Mouse (Mus musculus) layer of hippocampus, adult 18-20 months (tissue): ENCODE data around the gene Mef2b. TPM values are rescaled to one million over a fixed set of nuclear protein-coding genes. Genes with fewer than 3 reads are reported as not detected.
A peak's percentile ranks its signal among the peaks of the same experiment; 100 is the strongest.

Source experiments
- DNase-seq, 2 experiments: peaks; one replicate each; pipeline ENCODE4 v3.0.0; 2022; ENCODE audit warnings: low spot score in 2 of 2
- long read RNA-seq: library from polyadenylated mRNA; stranded (forward); transcript quantifications from one replicate; pipeline ENCODE4 v2.0.0, GENCODE M21; 2021
- total RNA-seq, 2 experiments: library from RNA; stranded (reverse); gene quantifications; 2 replicates each; pipeline ENCODE4 v1.2.3; 2021

Gene Mef2b
- total RNA-seq: under 1 TPM; 0.28 to 0.57 TPM
- long read RNA-seq, partial matches to known transcripts: 0 of 8 reads
- long read RNA-seq, other reads (novel, unspliced or antisense): 8 of 8 reads

DNA sequence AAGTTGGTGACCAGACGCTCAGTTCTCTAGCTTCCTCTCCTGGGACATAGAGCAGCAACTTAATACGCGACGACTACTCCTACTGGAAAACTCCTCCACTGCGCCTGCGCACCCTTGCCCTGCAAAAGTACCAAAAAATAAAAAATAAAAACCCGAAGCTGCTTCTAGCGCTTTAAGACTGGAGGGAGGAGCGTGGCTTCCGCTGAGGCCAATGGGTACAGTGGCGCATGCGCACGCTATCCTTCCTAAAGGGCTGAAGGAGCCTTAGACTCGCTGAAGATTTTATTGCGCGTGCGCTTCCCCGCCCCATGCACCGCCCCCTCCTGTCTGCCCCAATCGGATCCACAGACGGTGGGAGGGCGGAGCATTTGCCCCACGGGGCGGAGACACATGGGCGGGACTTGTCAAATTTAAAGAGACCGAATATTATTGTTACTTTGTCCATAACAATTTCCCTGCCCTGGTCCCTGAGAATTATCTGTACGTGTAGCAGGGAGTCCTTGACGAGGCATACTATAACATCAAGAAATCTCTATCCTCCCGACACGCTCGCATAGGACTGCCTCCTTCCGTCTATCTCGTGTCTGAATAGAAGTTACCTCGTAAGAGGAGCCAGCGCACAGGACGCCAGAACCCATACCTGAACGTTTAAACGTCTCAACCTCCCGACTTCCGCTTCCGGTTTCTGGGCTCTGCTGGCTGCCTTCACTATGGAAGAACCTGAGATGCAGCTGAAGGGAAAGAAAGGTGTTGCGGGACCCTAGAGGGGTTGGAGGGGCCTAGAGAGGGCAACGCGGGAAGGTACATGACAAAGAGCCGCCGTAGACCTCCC lies at the start of gene Mef2b, which contains the start of the genes Rfxank and Borcs8:
Gene Mef2b, plus strand, starts transcription at position 686 of the 832 bp plus-strand sequence.
Gene Rfxank, minus strand, starts transcription at position 129 of the 832 bp plus-strand sequence.
Gene Borcs8, plus strand, starts transcription at position 474 of the 832 bp plus-strand sequence.
- peak; percentile 98 to 99 for DNase-seq

DNA sequence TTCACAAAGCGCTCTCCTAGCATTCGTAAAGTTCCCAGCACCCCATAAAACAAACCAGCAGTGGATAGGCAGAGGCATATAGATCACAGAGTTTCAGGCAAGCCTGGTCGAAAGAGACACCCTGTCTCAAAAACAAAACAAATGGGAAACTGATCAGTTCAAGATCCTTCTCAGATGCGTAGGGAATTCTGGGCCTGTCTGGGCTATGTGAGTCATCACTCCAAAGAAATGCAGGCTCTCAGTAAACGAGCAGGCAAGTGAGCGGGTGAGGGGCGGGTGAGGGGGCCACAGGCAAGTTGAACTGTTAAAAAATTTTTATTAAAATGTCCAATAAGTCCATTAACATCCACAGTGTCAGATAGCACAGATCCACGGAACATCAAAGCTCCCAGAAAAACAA lies 46.7 kb upstream of the Mef2b start:
- DNase-seq: no peak

DNA sequence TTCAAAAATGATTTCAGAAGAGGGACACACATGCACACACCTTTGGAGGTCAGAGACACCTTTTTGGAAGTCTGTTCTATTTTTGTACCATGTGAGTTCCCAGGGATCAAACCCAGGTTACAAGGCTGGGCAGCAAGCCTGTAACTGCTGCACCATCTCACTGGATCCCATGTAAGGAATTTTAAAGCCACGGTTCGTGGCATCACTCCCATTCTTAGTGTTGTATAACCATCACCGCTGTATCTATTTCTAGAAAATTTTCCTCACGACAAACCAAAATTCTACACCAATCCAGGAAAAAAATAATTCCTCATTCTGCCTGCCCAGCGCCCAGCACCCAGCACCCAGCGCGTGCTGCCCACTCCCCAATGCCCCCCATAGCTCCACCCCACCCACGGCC lies 40.2 kb upstream of the Mef2b start:
- peak in 1 of 2 experiments; percentile 66 for DNase-seq

GRCm38 (mm10) chr8:70100241-70100640 lies 39.3 kb upstream of the Mef2b start:
- DNase-seq: no peak

- DNase-seq: peak in 1 of 2 experiments; percentile 64
These were observed 35.0 kb upstream of the Mef2b start for GRCm38 (mm10) chr8:70104506-70104905.

- DNase-seq: no peak
These were observed 34.6 kb upstream of the Mef2b start for GRCm38 (mm10) chr8:70104922-70105321.

DNA sequence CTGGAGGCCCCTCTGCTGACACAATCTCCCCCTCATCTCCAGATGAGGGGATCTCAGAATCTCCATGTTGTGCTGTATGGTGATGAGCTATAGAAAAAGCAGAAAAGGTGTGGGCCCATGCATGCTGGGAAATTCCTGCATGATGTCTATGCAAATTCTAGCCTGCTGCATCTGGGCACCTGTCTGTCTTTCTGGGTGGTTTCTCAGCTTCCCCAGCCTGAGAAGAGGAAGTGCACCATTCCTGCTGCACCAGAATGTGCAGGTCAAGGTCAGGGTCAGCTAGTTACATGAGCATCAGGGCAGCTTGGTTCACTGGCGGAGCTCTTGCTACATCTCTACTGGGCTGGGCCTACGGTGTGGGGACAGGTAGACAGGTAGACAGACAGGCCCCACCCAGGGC lies 29.1 kb upstream of the Mef2b start:
- DNase-seq: no peak

- no peak for DNase-seq
These were observed 28.2 kb upstream of the Mef2b start for GRCm38 (mm10) chr8:70111192-70111795.

DNA sequence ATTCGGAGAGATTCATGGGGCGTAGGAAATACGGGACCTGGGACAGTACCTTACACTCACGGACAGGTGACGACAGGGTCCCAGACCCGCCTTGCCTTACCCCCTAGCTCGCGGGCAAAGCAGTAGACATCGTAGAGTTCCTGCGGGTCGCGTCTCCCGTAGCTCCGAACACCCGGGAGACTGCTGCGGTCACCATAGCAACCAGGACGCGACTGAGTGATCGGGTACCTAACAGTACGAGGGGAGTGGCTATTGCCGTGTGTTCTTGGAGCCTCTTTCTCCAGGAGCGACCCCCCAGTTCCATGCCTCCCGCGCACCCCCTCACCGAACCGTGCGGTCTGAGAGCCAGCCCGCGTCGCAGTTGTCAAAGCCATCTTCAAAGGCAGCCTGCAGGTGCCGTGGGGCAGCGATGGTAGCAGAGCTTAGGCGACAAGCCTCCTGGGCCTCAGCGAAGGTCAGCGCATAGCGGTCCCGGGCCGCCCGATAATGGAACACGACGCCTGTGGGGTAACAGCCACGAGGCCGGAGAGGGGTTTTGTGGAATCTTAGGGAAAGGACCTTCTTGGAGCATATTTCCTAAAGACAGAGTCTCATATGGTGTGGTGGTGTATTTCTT lies 27.0 kb upstream of the Mef2b start:
- DNase-seq: no peak

GRCm38 (mm10) chr8:70114488-70114887 lies 25.0 kb upstream of the Mef2b start:
- no peak for DNase-seq

DNA sequence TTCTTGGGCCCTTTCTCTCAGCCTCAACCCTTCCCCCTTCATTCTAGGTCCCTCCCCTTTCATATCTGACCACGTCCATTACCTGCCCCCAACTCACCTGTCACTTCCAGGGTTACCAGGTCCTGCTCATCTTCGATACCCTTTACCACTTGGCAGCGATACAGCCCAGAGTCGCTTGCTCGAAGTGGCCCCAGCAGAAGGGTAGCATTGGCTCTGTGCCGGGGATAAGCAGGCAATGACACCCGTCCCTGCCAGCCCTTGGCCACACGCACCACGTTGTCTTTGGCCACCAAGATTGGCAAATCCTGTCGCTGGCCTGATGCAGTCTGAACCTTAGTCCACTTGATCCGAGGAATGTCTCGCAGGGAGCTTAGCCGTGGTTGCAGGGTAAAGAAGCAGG lies 24.6 kb upstream of the Mef2b start:
- no peak for DNase-seq

DNA sequence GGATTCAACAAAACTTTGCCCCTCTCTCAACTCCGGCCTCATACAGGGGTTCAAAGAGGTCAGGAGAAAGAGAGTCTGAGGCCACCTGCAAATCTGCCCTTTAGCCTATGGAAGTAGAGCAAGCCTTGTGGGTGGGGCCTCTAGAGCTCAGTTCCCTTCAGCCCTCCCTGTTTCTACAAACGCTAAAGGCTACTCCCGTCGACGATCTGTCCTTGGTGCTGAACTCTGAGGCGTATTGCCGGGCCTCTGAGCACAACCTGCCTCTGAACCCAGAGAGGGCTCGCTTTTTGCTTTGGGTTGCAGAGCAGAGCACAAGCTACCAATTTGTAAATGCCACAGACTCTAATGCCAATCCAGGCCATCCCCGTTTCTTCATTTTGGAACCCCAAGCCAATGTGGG lies 21.9 kb upstream of the Mef2b start:
- no peak for DNase-seq

DNA sequence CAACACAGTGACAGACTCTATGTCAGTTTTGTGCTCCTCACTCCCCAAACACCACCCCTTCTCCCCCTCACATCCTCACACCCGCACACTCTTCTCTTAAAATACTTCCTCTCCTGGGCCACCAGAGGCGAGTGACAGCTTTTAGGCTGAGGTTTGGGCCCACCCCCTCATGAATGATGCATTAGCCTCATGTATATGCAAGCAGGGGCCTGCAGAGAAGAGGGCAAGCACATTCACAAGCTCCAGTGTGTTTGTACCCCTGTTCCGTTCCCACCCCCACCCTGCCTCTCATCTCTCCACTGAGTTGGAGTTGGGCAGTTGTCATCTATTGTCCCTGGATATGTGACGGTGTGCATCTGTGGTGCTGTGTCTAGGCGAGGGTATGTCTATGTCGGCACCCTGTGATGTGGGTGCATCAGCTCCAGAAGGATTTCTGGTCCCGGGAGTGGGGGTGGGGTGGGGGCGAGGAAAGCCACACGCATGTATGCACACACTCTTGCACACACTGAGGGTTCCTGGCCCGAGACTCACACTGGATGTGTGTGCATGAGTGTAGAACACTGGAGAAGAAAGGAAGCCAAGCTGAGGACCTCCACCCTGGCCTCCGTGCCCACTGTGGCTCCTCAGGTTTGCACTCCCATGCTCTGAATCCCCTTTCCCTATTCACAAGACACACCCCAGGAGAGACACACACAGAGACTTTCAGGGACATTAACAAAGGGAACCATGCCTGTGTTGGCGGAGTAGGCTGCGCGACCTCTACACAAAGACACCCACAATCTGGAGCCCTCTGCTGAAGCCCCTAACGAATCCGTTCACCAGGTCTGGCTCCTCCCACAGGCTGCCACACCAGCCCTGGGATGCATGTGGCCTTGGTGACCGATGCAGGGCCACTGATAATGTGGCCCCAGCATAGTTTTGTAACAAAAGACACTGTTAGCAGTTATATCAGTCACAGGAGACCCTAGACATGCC lies 20.5 kb upstream of the Mef2b start:
- DNase-seq: peak; percentile 50 to 77

GRCm38 (mm10) chr8:70120667-70121066 lies 18.8 kb upstream of the Mef2b start, which contains the start of gene Ncan:
TSS of gene Ncan (minus strand) at chr8:70120873.
- peak; percentile 84 to 94 for DNase-seq

- DNase-seq: no peak
These were observed 16.6 kb upstream of the Mef2b start for GRCm38 (mm10) chr8:70122863-70123262.

- DNase-seq: peak in 1 of 2 experiments; percentile 55
These were observed 14.5 kb upstream of the Mef2b start for GRCm38 (mm10) chr8:70124992-70125391.

DNA sequence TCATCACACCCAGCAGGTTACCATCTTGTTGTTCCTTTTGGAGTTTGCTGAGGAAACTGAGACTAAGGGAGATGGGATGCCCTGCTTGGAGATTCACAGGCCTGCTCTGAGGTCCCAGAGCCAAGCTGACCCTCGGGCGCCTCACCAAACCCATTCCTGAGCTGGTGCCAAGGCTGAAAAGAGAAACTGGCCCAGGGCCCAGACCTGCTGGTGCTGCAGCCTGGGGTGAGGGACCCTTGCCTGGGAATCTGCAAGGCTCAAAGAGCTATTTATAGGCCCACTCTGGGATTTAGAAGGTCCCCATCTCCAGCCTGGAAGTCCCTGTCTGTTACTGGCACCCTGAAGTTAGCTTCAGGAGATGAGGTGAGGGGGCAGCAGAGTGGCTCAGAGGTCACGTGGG lies 11.1 kb upstream of the Mef2b start:
- DNase-seq: peak in 1 of 2 experiments; percentile 71

DNA sequence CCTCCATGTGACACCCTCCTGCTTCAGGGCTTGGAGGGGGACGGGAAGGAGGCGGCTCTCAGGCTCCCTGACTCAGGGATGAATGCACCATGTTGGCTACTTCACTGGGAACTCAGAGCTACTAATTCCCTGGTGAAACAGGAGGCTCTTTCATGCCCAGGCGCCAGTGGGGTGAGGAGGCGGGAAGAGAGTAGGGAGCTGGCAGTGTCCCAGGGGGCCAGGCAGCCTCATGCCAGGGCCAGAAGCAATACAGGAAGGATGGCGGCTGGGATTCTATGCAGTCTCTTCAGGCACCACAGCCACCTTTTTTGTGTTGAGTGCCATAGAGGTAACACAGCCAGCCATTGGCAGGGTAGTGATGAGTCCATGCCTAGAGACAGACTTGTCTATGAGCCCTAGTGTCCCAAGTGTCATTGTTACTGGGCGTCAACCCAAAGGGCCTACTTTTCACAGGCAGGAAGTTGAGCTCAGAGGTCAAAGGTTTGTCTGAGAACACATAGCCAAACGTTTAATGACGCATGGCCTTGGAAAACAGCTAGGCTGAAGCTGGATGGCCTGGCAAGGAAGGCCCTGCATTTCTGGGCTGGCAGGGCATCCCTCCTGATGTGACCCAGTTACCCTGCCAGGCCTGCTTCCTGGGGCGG lies 10.1 kb upstream of the Mef2b start:
- peak; percentile 79 to 86 for DNase-seq

DNA sequence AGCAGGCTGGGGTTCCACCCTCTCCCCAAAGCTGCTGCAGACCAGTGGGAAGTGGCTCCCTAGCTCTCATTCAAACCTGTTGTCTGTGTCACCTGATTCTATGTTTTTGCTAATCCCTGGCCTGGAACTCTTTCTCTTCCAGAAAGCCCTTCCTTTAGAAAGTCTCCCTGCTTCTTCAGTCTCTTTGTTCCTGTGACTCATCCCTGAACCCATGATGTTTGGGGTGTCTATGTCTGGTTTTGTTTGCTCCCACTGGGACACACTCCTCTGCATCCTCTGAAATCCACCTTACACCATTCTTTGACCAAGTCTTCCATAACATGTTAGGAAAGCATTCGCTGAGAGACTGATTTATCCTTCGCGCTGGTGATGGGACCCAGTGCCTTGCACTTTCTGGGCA lies 9.4 kb upstream of the Mef2b start:
- DNase-seq: no peak
